Mouse (Mus musculus) erythroblast, embryonic 14.5 days (primary cell): ENCODE results near the gene Spata31d1b.

Experiments used
- GATA1 ChIP-seq: IDR thresholded peaks from 2 replicates; pipeline ENCODE4 v1.6.1; 2012; ENCODE audit warnings: low read length, inconsistent platforms, mixed read lengths
- TAL1 ChIP-seq: IDR thresholded peaks from 3 replicates; pipeline ENCODE4 v1.6.1; 2012; ENCODE audit warnings: low read length, inconsistent platforms, mixed read lengths

DNA sequence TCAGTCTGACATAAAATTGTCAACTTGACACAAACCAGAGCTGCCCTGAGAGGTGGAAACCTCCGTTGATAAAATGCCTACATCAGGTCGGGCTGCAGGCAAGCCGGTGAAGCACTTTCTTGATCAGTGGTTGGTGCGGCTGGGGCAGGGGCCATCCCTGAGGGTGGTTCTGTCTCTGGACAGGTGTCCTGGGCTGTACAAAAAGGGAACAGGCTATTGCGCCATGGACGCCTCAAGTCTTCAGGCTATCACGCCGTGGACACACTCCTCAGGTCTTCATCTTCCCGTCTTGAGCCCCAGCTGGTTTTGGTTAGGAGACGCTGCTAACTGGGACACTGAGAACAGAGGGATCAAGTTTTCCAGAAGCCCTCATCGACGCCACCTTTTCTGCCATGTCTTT, 38.2 kb downstream of the Spata31d1b start:
- TF ChIP-seq GATA1: no peak
- no peak for TF ChIP-seq TAL1
